Mouse (Mus musculus) layer of hippocampus, adult 8-10 months (tissue): ENCODE data around the gene Baz1b. TPM values are rescaled to one million over a fixed set of nuclear protein-coding genes. Genes with fewer than 3 reads are reported as not detected.

Source experiments
- DNase-seq, 2 experiments: peaks; one replicate each; pipeline ENCODE4 v3.0.0; 2022; ENCODE audit warnings: low spot score in 2 of 2
- microRNA-seq, 2 experiments: library from miRNA; unstranded; fragments of <30 nt; microRNA quantifications; one replicate each; pipeline ENCODE4 v1.2.0; 2022
- total RNA-seq, 4 experiments: library from RNA; stranded (reverse); gene quantifications; 2 replicates each; pipeline ENCODE4 v1.2.4; 2022

Baz1b gene
- total RNA-seq, 4 experiments from 2014 or later: 67.3 to 95.8 (median 83.4) TPM

DNA sequence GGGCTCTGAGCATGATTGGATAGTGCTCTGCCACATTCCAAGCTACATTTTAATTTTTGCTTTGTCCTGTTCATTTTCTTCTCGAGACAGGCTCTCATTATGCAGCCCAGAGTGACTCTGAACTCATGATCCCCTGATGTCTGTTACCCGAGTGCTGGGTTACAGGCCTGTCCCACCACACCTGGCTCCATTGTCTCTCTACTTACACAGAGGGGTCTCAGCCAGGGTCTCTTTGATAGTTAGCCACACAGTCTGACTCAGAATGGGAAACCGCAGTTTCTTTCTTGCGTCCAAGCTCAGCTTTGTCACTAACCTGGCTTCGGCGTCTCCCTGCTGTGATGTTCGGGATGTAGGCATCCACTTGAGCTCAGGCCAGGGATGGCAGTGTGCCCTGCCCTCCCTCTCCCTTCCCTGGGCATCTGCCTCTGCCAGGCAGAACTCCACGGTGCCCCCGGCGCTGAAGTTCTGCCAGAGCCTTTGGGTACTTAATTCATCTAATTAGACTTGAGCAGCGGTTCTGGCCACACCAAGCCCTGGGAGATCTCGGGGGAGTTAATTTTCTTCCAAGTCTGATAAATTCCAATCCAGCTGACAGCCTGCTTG, 84.6 kb downstream of the Baz1b start:
- peak; percentile 52 to 67 for DNase-seq

DNA sequence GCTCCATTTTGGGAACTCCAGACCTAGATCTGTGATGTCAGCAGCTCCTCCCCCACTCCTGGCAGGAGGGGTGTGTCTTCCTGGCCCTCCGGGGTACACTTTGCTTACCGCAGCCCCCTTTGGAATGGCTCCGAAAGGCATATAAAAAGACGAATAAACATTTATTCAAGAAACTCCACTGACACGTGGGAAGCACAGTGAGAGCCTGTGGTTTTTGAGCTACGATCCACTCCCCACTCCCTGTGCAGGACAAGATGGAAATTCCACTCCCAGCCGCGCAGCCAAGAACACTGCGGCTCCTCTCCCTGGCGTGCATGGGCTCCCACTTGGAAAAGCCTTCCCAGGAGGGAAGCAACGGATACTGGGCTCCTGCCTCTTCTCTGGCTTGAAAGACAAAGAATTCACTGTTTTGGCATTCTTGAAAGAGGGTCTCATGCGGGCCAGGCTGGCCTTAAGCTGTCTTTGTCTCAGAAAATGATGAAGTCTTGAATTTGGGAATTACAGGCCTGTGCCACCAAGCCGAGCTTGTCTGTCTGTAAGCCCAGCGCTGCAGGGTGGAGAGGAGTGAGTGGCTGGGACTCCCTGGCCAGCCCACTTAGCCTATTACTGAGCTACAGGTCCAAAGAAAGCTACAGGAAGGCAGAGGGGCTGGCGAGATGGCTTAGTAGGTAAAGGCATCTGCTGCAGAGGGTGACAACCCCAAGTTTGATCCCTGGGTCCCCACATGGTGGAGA, 87.8 kb downstream of the Baz1b start:
- DNase-seq: no peak

DNA sequence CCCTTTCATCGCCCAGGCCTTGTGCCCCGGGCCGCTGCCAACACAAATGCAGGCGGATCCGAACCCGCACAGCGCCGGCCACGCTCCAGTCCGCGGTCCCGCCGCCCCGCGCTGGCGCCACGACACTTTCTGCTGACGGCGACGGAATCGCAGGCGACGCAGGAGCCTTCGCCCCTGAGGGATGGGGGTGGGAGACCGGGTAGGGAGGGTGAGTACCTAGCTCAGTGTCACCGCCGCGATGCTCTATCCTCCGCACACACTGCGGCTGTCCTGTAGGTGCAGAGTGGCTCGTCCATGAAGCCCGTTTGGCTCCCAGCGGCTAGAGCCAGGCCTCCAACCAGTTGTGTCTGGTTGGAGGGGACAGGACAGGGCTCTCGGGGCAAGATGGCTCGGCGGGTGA, 89.5 kb downstream of the Baz1b start:
- DNase-seq: no peak

DNA sequence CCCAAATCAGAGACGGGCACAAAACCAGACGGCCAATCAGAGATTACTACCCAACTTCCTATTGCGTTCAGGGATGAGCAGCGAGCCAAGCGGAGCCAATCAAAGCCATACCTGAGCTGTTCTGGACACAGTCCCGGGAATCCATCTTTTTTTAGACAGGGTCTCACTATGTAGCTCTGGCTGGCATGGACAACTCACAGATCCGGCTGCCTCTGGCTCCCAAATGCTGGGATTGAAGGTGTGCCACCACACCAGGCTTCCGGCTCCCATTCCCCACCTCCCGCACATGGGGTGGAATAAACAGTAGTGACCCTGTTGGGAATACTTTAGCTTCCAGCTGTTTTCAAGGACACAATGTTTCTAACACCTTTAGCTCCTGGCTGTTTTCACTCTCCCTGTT, 93.2 kb downstream of the Baz1b start:
- DNase-seq: no peak

DNA sequence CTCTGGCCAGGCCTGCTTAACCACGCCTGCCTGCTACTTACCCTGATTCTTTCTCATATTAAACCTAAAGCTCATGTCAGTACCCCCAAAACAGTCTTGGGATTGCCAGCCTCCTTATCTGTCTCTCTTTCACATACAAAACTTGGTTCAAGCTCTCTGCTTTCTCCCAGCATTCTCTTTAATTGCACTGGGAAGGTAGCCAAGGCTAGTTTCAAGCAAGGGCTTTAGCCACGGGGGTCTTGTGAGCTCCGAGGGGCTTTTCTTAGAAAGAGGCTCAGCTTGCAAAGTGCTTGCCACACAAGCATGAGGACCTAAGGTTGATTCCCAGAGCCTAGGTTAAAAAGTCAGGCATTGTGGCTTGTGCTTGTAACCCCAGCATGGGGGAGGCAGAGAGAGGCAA, 98.1 kb downstream of the Baz1b start:
- DNase-seq: no peak

DNA sequence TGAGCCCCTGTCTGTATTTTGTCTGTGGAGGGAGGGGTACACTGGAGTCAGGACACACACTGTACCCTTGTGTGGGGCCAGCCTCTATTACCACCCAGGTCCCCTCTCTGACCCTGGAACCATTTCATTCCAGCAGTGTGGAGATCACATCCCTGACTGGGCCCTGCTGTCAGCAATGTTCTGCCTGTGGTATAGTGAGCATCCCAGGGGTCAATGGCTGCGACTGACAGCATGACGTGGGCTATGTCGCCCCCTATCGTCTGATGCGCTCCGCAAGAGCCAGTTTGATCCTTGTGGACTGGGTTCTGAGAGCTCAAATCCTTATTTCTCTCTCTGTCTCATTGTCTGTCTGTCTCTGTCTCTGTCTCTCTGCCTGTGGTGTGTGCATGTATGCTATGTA, 99.1 kb downstream of the Baz1b start:
- DNase-seq: peak; percentile 54 to 84

DNA sequence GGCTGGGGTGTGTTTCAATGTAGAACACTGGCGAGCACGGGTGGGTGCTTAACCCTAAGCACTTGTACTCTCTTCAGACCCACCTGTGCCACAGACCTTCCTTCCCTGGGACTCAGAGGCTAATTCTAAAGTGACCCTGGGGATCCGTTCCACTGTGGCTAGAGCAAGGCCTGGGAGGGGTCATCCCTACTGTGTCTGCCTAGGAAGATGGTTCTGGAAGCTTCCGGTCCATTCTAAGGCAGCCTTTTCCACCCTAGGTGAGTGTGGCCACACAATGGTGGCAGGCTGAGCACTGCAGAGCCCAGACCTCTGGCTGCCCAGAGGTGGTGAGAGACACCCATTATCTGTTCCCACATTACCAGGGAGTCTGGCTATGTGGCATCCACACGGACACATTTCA, 99.9 kb downstream of the Baz1b start:
- DNase-seq: no peak

DNA sequence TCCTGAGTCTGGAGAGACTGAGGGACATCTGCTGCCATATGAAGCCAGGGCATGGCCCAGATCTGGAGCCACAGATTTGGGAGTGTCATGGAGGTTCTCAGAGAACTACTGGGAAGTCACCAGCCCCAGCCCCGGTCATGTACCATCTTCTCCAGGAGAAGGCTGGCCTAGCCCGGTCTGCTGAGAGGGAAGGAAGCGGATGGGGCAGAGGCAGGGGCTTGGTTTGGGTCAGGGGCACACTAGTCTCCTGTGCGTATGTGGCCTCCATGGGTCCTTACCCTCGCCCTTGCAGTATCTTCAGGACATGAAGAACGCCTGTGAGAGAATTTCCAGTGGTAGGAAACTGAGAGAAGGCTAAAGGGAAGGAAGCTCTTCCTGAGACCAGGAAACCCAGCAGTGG, 103.6 kb downstream of the Baz1b start:
- DNase-seq: no peak

DNA sequence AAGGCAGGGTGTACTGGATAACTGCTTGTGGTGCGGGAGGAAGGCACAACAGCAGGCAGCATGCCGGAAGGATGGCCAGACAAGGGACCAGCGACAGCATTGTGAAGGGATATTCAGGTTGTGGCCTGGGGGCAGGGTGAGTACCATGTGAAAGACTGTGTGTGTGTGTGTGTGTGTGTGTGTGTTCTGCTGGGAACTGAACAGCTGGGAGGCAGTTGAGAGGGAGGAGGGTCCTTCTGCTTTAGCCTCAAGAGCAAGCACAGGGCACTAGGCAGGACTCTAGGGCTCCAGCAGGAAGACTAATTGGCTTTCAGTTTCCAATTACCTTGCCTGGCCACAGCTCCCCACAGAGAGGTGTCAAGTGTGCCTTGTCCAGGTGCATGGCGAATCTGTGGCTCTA, 104.1 kb downstream of the Baz1b start:
- no peak for DNase-seq

DNA sequence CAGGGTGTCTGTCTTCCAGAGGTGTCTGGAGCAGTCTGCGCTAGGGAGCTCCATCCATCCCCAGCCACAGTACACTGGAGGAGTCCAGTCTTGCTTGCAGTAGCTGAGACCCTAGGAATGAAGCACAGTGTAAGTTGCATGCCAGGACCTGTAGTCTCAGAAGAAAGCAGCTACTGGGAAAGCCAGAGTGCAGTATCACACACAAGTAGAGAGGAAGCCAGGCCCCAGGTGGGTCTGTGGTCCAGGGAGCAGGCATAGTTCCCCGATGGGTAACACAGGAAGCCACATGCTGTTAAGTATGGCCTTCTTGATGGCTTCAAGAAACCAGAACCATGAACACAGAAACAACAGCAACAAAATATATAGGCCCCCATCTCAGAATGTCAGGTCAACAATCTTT, 104.9 kb downstream of the Baz1b start:
- no peak for DNase-seq

Small RNAs within 50 kb of the gene (microRNA-seq; reads per million reads assigned to microRNA genes)
- 0 reads per million in 2 experiments for gene Gm25315

Other genes starting within 250 kb of the Baz1b start
- not detected for gene Cldn4, start 240.3 kb upstream of the Baz1b start, total RNA-seq
- gene Cldn3, start 201.1 kb upstream of the Baz1b start, total RNA-seq: under 1 TPM; 0.61 to 0.87 (median 0.81) TPM
- 10 to 100 TPM; 30.3 to 35.3 (median 33.6) TPM for gene Abhd11, start 178.1 kb upstream of the Baz1b start, total RNA-seq
- 10 to 100 TPM; 84.7 to 93.8 (median 89.2) TPM for gene Stx1a, start 163.8 kb upstream of the Baz1b start, total RNA-seq
- gene Dnajc30, start 123.1 kb upstream of the Baz1b start, total RNA-seq: 10 to 100 TPM; 36.5 to 43.4 (median 38.6) TPM
- 10 to 100 TPM; 46.6 to 64.1 (median 52.9) TPM for gene Bud23, start 122.3 kb upstream of the Baz1b start, total RNA-seq
- gene Vps37d, start 109.0 kb upstream of the Baz1b start, total RNA-seq: 10 to 100 TPM; 26.0 to 29.5 (median 28.7) TPM
- 10 to 100 TPM in 2 of 4 experiments, 1 to 10 TPM in 2; 4.5 to 17.6 (median 11.8) TPM for gene Mlxipl, start 97.4 kb upstream of the Baz1b start, total RNA-seq
- gene Tbl2, start 37.6 kb upstream of the Baz1b start, total RNA-seq: 10 to 100 TPM; 25.4 to 34.4 (median 28.4) TPM
- gene Bcl7b, start 19.0 kb upstream of the Baz1b start, total RNA-seq: 10 to 100 TPM; 46.6 to 51.8 (median 49.6) TPM
- gene Fzd9, start 64.0 kb downstream of the Baz1b start, total RNA-seq: 1 to 10 TPM; 4.7 to 7.4 (median 5.7) TPM
- gene Fkbp6, start 162.8 kb downstream of the Baz1b start, total RNA-seq: under 1 TPM in 3 of 4 experiments, not detected in 1; 0.25 to 0.80 (median 0.61) TPM
- gene Trim50, start 166.0 kb downstream of the Baz1b start, total RNA-seq: not detected
- 10 to 100 TPM; 23.5 to 30.2 (median 26.1) TPM for gene Nsun5, start 182.7 kb downstream of the Baz1b start, total RNA-seq
- gene Pom121, start 207.3 kb downstream of the Baz1b start, total RNA-seq: 10 to 100 TPM; 45.0 to 48.3 (median 46.9) TPM